Mouse (Mus musculus) midbrain, postnatal 0 days (tissue): ENCODE measurements around the gene Cd6. TPM values are rescaled to one million over a fixed set of nuclear protein-coding genes. Genes with fewer than 3 reads are reported as not detected.

Experiments used
- ATAC-seq: fragments of 200-750 bp; cut with Nextera tagmentation; 2 replicates; pipeline ENCODE4 v1.8.0; 2017; ENCODE audit warnings: moderate number of reproducible peaks, mild to moderate bottlenecking, moderate TSS enrichment, moderate library complexity; ENCODE audit not compliant: low FRiP score
- DNase-seq: peaks from one replicate; pipeline ENCODE4 v3.0.0-alpha.2; 2015; ENCODE audit warnings: low spot score
- H3K27ac ChIP-seq: fragments of 300-500 bp; sonication (generic); 2 replicates; pipeline ENCODE4 v1.5.1; 2014; ENCODE audit warnings: low read depth, mild to moderate bottlenecking, low read length, mixed read lengths
- H3K27me3 ChIP-seq: fragments of 300-500 bp; sonication (generic); 2 replicates; pipeline ENCODE4 v1.6.1; 2014; ENCODE audit warnings: low read length, control low read depth, mixed read lengths; ENCODE audit not compliant: insufficient read depth
- H3K36me3 ChIP-seq: fragments of 300-500 bp; sonication (generic); 2 replicates; pipeline ENCODE4 v1.6.1; 2014; ENCODE audit warnings: low read length, control low read depth, mixed read lengths; ENCODE audit not compliant: insufficient read depth
- H3K4me1 ChIP-seq: fragments of 300-500 bp; sonication (generic); 2 replicates; pipeline ENCODE4 v1.6.1; 2014; ENCODE audit warnings: mild to moderate bottlenecking, control low read depth, antibody characterized with exemption, low read length, mixed read lengths; ENCODE audit not compliant: insufficient read depth
- H3K4me2 ChIP-seq: fragments of 300-500 bp; sonication (generic); 2 replicates; pipeline ENCODE4 v1.6.1; 2014; ENCODE audit warnings: low read depth, mild to moderate bottlenecking, low read length, mixed read lengths; ENCODE audit not compliant: poor library complexity, severe bottlenecking
- H3K4me3 ChIP-seq: fragments of 300-500 bp; sonication (generic); 2 replicates; pipeline ENCODE4 v1.5.1; 2014; ENCODE audit warnings: low read depth, mild to moderate bottlenecking, low read length, moderate library complexity
- H3K9ac ChIP-seq: fragments of 300-500 bp; sonication (generic); replicated peaks from 2 replicates; pipeline ENCODE4 v1.6.1; 2014; ENCODE audit warnings: mild to moderate bottlenecking, low read length, moderate library complexity, mixed read lengths; ENCODE audit not compliant: poor library complexity, severe bottlenecking
- H3K9me3 ChIP-seq: fragments of 300-500 bp; sonication (generic); 2 replicates; pipeline ENCODE4 v1.6.1; 2016; ENCODE audit warnings: low read length, control low read depth
- CTCF ChIP-seq: IDR thresholded peaks from 2 replicates; pipeline ENCODE4 v1.5.1; 2016; ENCODE audit warnings: antibody characterized with exemption, mild to moderate bottlenecking
- WGBS: fragments of 180-500 bp; shearing (Covaris S2); extraction: QIAGEN DNeasy Blood & Tissue Kit; methylation state at CpG from one replicate; pipeline ENCODE4 v1.1.7; 2014; 5-methylcytosine and 5-hydroxymethylcytosine counted together
- polyA plus RNA-seq: library from polyadenylated mRNA; unstranded; fragments of >200 nt; fragmentation: Nextera tagmentation; extraction: Ambion mirVana; gene quantifications from 2 replicates; pipeline ENCODE4 v1.2.1, GENCODE M21; 2015
- total RNA-seq: library from RNA; depleted of rRNA; stranded (reverse); fragments of >200 nt; gene quantifications from 2 replicates; pipeline ENCODE4 v1.2.3, GENCODE M21; 2014; rRNA removed

Cd6 gene
- total and polyA plus RNA-seq, 2 experiments from 2014 or later = 0.22 TPM; not detected in 1

GRCm38 (mm10) chr19:10739916-10740315 lies 89.9 kb downstream of the Cd6 start:
- Histone ChIP-seq H3K36me3 (no peaks in the 10 kb centered on the region), H3K9ac (no peak overlapping the region), H3K27me3 (no peaks in the 10 kb centered on the region), H3K4me1 (no peaks in the 10 kb centered on the region), H3K4me2 (no peak overlapping the region), H3K27ac (no peak overlapping the region), H3K9me3 (no peaks in the 10 kb centered on the region), H3K4me3 (no peak overlapping the region)
- DNase-seq (no peak), ATAC-seq (no peak)
- WGBS = 96% methylated on average over 4 of the region's 4 CpGs
- TF ChIP-seq CTCF = no peak

Other genes with a start within 250 kb of the Cd6 start
- 247 and 261 TPM in 2 replicates for gene Ddb1, start 224.7 kb downstream of the Cd6 start, total RNA-seq
- 135 TPM in 2 replicates for gene Ddb1, start 224.7 kb downstream of the Cd6 start, polyA plus RNA-seq
- gene Tkfc, start 224.4 kb downstream of the Cd6 start, total RNA-seq = 11.1 and 15.8 TPM in 2 replicates
- 19.5 and 23.3 TPM in 2 replicates for gene Tkfc, start 224.4 kb downstream of the Cd6 start, polyA plus RNA-seq
- gene Vwce, start 195.8 kb downstream of the Cd6 start, total RNA-seq = 2.6 and 2.9 TPM in 2 replicates
- 1.9 and 2.2 TPM in 2 replicates for gene Vwce, start 195.8 kb downstream of the Cd6 start, polyA plus RNA-seq
- not detected in 2 replicates for gene Pga5, start 152.0 kb downstream of the Cd6 start, total RNA-seq
- not detected in 2 replicates for gene Pga5, start 152.0 kb downstream of the Cd6 start, polyA plus RNA-seq
- gene Vps37c, start 141.3 kb downstream of the Cd6 start, total RNA-seq = 17.5 and 22.4 TPM in 2 replicates
- gene Vps37c, start 141.3 kb downstream of the Cd6 start, polyA plus RNA-seq = 22.9 and 28.0 TPM in 2 replicates
- 0.55 and 0.85 TPM in 2 replicates for gene Cd5, start 91.1 kb downstream of the Cd6 start, total RNA-seq
- 0.50 and 0.53 TPM in 2 replicates for gene Cd5, start 91.1 kb downstream of the Cd6 start, polyA plus RNA-seq
- 1.3 and 1.7 TPM in 2 replicates for gene Slc15a3, start 9.7 kb upstream of the Cd6 start, total RNA-seq
- gene Slc15a3, start 9.7 kb upstream of the Cd6 start, polyA plus RNA-seq = 0.33 and 0.56 TPM in 2 replicates
- 403 and 429 TPM in 2 replicates for gene Tmem132a, start 39.9 kb upstream of the Cd6 start, total RNA-seq
- 207 and 213 TPM in 2 replicates for gene Tmem132a, start 39.9 kb upstream of the Cd6 start, polyA plus RNA-seq
- 21.3 and 22.9 TPM in 2 replicates for gene Tmem109, start 51.9 kb upstream of the Cd6 start, total RNA-seq
- gene Tmem109, start 51.9 kb upstream of the Cd6 start, polyA plus RNA-seq = 39.2 and 39.3 TPM in 2 replicates
- 281 and 298 TPM in 2 replicates for gene Prpf19, start 65.2 kb upstream of the Cd6 start, total RNA-seq
- 37.8 and 38.1 TPM in 2 replicates for gene Prpf19, start 65.2 kb upstream of the Cd6 start, polyA plus RNA-seq
- gene Zp1, start 90.6 kb upstream of the Cd6 start, total RNA-seq = 0.14 and 0.82 TPM in 2 replicates
- gene Zp1, start 90.6 kb upstream of the Cd6 start, polyA plus RNA-seq = 0.98 and 1.4 TPM in 2 replicates
- 1.0 and 1.4 TPM in 2 replicates for gene Ptgdr2, start 107.1 kb upstream of the Cd6 start, total RNA-seq
- 0.09 and 0.16 TPM in 2 replicates for gene Ptgdr2, start 107.1 kb upstream of the Cd6 start, polyA plus RNA-seq
- 6.5 and 6.7 TPM in 2 replicates for gene Ccdc86, start 119.2 kb upstream of the Cd6 start, total RNA-seq
- 13.1 and 13.5 TPM in 2 replicates for gene Ccdc86, start 119.2 kb upstream of the Cd6 start, polyA plus RNA-seq
- gene Ms4a10, start 144.6 kb upstream of the Cd6 start, total RNA-seq = not detected in 2 replicates
- gene Ms4a10, start 144.6 kb upstream of the Cd6 start, polyA plus RNA-seq = not detected in 2 replicates
- gene Ms4a15, start 163.2 kb upstream of the Cd6 start, total RNA-seq = not detected in 2 replicates
- gene Ms4a15, start 163.2 kb upstream of the Cd6 start, polyA plus RNA-seq = 0.09 TPM in 1 of 2 replicates, not detected in the other
- not detected in 2 replicates for gene Ms4a18, start 188.0 kb upstream of the Cd6 start, total RNA-seq
- not detected in 2 replicates for gene Ms4a18, start 188.0 kb upstream of the Cd6 start, polyA plus RNA-seq